13 mouse cellular contexts compared by ENCODE assay signal in the genomic region with DNA sequence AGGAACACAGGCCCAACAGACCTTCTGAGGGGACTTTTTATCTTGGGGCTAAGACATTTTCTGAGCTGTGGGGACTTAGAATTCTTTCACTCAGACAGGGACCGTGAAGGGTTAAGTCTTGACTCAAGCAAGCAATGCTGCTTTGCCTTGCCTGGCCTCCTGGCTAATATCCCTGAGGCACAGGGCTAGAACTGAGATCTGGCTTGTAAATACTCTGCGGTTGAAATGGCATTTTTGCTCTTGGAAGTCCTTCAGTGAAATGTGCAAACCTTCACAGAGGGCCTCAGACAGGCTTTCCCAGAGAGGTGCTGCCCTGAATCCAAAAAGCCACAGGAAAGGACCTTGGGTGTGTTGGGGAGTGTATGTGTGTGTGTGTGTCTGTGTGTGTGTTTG. TPM values are rescaled to one million over a fixed set of nuclear protein-coding genes. Genes with fewer than 3 reads are reported as not detected.
DNase-seq lines count a peak whose midpoint lies in the region; ATAC-seq and TF ChIP-seq lines count a peak whose summit lies in the region.
"Had no signal": no experiment of that assay in that cellular context is flagged by ENCODE, and none has a peak within 500 bp of the region (broad histone marks: within the 10 kb centered on the region; RNA-seq: fewer than 3 reads in every experiment).

No protein-coding gene starts in this region.

- no peak overlapping the region for H3K9ac ChIP-seq in limb, embryonic 14.5 days (ENCODE audit: low read depth, low read length, severe bottlenecking)
- H3K9ac ChIP-seq: neural tube, embryonic 12.5 days had no signal

- no peak for TF ChIP-seq POLR2A in testis, adult 2 months (IDR thresholded peaks at IDR 0.05; ENCODE audit: control insufficient read depth, low read depth, low read length)
- TF ChIP-seq POLR2A in limb, embryonic 14.5 days (IDR thresholded peaks at IDR 0.05; ENCODE audit: borderline replicate concordance, extremely low read depth, insufficient read depth, insufficient read length): no peak

- peak overlapping the region; percentile 2 for H3K4me3 ChIP-seq in testis, adult 2 months (ENCODE audit: control insufficient read depth, low read depth, low read length)
- no peak overlapping the region for H3K4me3 ChIP-seq in limb, embryonic 14.5 days (replicated peaks; ENCODE audit: low read length)
- H3K4me3 ChIP-seq: neural tube, embryonic 12.5 days had no signal

- H3K36me3 ChIP-seq in testis, adult 2 months (ENCODE audit: control insufficient read depth, insufficient read depth, low read length): no peaks in the 10 kb centered on the region
- H3K36me3 ChIP-seq in limb, embryonic 14.5 days (ENCODE audit: control insufficient read depth, insufficient read depth, low read length): no peaks in the 10 kb centered on the region
- H3K36me3 ChIP-seq: neural tube, embryonic 12.5 days had no signal

- peak; percentile 72 for ATAC-seq in limb, embryonic 14.5 days (ENCODE audit: low FRiP score, low read depth)
- ATAC-seq: hindbrain, postnatal 0 days had no signal

- H3K4me1 ChIP-seq in testis, adult 2 months (ENCODE audit: control insufficient read depth, insufficient read depth, low read length): no peaks in the 10 kb centered on the region
- peaks cover 35% of the 10 kb centered on the region for H3K4me1 ChIP-seq in limb, embryonic 14.5 days (ENCODE audit: control insufficient read depth, insufficient read depth, low read length)
- H3K4me1 ChIP-seq: neural tube, embryonic 12.5 days had no signal

- DNase-seq in kidney, postnatal 14 days: peak; percentile 35
- DNase-seq in kidney, adult 18-20 months: no peak
- no peak for DNase-seq in testis, postnatal 10 days (ENCODE audit: low spot score)
- DNase-seq in limb, embryonic 14.5 days (ENCODE audit: low spot score): peak; percentile 80
- no peak for DNase-seq in frontal cortex, postnatal 25 days (ENCODE audit: low spot score in 2 of 2)
- no peak for DNase-seq in spleen, adult 12 weeks (ENCODE audit: low spot score)
- DNase-seq: adrenal gland, postnatal 25 days; cerebellum, adult 8-10 months; embryo, embryonic 11 days had no signal

- peak overlapping the region; percentile 4 for H3K4me2 ChIP-seq in limb, embryonic 14.5 days (replicated peaks; ENCODE audit: low read depth, low read length, severe bottlenecking)
- H3K4me2 ChIP-seq: heart, embryonic 11.5 days; neural tube, embryonic 12.5 days had no signal

- H3K27me3 ChIP-seq in testis, adult 2 months (ENCODE audit: control insufficient read depth, insufficient read depth, low read length): no peaks in the 10 kb centered on the region
- H3K27me3 ChIP-seq in limb, embryonic 14.5 days (ENCODE audit: control insufficient read depth, insufficient read depth, low read length): no peaks in the 10 kb centered on the region
- H3K27me3 ChIP-seq: neural tube, embryonic 12.5 days had no signal

- TF ChIP-seq CTCF in testis, adult 2 months (IDR thresholded peaks at IDR 0.05; ENCODE audit: control insufficient read depth, insufficient read depth, insufficient replicate concordance, low read depth, low read length): no peak

- WGBS in limb, embryonic 14.5 days: 24% methylated on average over 2 of the region's 2 CpGs

- no peak overlapping the region for H3K27ac ChIP-seq in testis, adult 2 months (ENCODE audit: control insufficient read depth, insufficient read depth, low read depth, low read length)
- peak overlapping the region; percentile 67 for H3K27ac ChIP-seq in limb, embryonic 14.5 days (replicated peaks; ENCODE audit: low read depth, low read length)
- H3K27ac ChIP-seq: hindbrain, postnatal 0 days; neural tube, embryonic 12.5 days had no signal

- no peaks in the 10 kb centered on the region for H3K9me3 ChIP-seq in limb, embryonic 14.5 days (ENCODE audit: control insufficient read depth, low read length)
- H3K9me3 ChIP-seq: neural tube, embryonic 12.5 days had no signal

RNA-seq across cellular contexts. Expression of a gene that starts 11.9 kb away (rescaled TPM):
- 0.80 and 1.2 TPM in 2 replicates for polyA plus RNA-seq in testis, adult 2 months (2012; rRNA removed)
- 15.7 and 20.1 TPM in 2 replicates for polyA plus RNA-seq in limb, embryonic 14.5 days (2012; rRNA removed)
- polyA plus RNA-seq in limb, embryonic 14.5 days (2014; fragmentation: Nextera tagmentation; extraction: Ambion mirVana): 23.4 and 30.2 TPM in 2 replicates

Comparison
In these comparisons a context has a peak if more than half of its experiments do, and no peak if none do; other contexts are left out.
1. DNase-seq: peak in kidney, postnatal 14 days (single experiment) and limb, embryonic 14.5 days (single experiment); none in kidney, adult 18-20 months (single experiment), testis, postnatal 10 days (single experiment), frontal cortex, postnatal 25 days (0 of 2) and spleen, adult 12 weeks (single experiment).